Mouse (Mus musculus): ENCODE measurements around the gene Tcf7l2.

Gene Tcf7l2

DNA sequence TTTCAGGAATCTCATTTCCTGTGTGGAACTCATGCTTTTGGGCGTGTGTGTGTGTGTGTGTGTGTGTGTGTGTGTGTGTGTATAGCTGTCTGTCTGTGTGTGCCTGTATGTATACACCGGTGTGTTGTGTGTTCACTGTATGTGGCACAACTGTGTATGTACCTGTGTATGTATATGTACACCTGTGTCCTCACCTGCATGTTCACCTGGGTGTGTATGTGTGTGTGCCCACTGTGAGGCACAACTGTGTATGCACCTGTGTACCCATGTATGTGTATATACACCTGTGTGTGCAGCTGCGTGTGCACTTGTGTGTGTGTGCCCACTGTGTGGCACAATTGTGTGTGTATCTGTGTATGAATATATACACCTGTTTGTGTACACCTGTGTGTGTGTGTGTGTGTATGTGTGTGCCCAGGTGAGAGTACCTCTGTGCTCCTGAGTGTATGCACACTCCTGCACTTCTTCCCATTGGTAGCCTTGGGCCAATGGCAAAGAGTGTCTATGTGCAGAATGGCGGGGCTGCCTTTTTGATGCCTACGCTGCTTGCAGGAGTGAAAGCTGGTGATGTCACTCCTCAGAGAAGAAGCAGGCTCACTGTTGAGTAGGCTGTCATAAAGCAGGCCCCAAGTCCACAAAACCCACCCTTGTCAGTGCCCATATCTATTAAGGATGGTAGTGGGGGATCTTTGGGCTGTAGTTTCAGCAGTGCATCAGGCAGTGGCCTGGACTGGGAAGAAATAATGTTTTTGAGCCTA is 95.5 kb downstream of the Tcf7l2 start:
- DNase-seq = no peak

GRCm38 (mm10) chr19:55837924-55838323 is 96.3 kb downstream of the Tcf7l2 start:
- no peak for DNase-seq

GRCm38 (mm10) chr19:55838389-55839035 is 96.9 kb downstream of the Tcf7l2 start:
- no peak for DNase-seq

DNA sequence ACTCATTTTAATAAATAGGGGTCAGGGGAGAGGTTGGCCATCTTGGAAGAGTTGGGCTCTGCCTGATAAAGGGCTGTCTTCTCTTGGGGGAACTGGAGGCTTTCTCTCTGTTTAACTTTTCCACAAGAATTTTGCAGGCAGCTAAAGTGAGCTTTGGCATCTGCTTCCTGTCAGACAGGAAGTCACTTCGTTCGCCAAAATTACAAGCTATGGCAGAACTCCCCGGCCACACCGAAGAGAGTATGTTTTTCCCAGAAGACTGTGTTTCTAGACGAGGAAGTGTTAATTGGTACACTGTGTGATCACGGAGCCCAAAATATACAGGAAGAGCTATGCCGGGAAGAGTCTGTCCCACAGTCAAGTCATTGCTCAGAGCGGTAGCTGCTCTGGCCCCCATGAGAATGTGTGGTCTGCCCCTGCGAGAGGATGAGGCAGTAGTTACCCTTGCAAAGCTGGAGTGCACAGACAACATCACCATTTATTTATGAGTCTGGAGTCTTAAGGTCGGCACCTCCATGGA is 97.5 kb downstream of the Tcf7l2 start:
- no peak for DNase-seq

DNA sequence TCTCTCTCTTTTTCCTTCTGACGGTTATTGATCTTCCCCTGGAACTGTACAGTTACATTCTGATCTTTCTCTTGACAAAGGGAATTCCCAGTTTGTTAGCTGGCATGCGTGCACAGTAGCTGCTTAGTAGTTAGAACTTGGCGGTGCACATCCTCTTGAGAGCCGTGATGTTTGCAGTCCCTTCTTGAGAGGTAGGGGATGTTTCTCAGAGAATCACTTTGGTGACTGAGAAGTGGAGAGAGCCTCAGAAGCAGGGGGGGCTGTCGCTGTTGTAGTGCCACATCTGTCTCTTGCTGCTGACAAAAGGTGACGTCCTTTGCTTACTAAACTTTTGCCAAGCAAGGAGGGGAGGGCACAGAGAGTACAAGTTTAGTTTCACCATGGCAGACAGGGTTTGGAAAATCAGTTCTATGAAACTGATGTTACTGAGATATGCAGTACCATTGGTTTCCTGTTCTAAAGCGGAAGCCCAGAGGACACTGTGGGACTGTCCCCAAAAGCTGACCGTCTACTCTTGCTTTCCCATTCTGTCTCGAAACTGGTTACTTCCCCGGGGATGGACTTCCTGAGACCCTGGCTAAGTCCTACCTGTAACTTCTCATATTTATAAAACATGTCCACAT is 99.0 kb downstream of the Tcf7l2 start:
- no peak for DNase-seq

- no peak for DNase-seq
Measured at GRCm38 (mm10) chr19:55842046-55842445, 100.4 kb downstream of the Tcf7l2 start.

- no peak for DNase-seq
Measured at GRCm38 (mm10) chr19:55843111-55843887, 101.7 kb downstream of the Tcf7l2 start.

- no peak for DNase-seq
Measured at GRCm38 (mm10) chr19:55845702-55846101, 104.1 kb downstream of the Tcf7l2 start.

DNA sequence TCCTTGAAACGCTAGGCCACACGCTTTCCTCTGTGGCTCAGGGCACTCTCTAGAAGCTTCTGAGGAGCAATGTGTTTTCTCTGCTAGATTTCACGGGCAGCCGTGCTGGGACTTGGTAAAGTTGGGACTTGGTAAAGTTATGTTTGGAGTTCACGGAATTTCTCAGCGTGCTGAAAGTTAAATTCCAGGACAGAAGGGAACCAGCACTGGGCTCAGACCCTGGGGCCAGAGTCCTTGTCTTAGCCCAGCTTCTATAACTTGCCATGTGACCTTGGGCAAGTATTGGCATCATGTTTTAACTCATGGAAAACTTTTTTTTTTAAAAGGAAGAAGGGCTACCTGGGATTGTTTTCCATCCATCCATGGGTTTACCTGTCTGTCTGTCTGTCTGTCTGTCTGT is 104.6 kb downstream of the Tcf7l2 start:
- no peak for DNase-seq

- no peak for DNase-seq
Measured at GRCm38 (mm10) chr19:55847043-55847442, 105.4 kb downstream of the Tcf7l2 start.

GRCm38 (mm10) chr19:55850402-55851078 is 108.9 kb downstream of the Tcf7l2 start:
- no peak for DNase-seq

DNA sequence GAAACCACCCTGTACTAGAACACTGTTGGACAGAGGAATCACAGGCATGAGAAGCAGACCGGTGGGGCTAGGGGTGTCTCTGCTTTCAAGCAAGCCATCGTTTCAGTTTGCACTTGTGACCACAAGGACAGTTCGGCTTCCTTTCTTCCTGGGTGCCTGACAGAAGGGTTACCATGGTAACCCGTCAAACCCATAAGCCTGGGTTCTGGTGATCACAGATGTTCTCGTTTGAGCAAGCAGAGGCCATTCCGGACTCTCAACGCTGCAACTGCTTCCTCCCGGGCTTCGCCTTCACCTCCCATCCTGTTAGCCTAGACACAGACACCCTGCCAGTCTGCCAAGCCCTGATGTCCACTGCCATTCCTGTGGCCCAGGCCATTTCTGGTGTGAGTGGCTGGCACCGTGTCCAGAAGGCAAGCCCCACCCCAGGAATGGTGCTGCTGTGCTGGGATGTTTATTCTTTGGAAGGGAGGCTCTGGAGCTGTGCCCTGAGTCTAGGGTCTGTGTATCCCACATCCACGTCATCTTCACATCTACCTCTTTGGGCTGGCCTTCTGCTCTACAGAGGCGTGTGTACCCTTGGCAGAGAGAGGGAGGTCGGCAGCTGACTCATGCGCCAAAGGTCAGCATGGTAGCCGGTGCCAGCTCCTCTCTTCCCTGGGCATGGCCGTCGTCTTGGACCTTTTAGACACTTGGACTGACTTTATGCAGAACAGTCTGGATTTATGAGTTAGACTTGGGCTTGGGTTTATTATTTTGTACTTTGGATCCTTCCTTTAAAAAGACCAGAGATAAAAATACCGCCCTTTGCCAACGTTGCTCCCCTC is 110.1 kb downstream of the Tcf7l2 start:
- DNase-seq = no peak

DNA sequence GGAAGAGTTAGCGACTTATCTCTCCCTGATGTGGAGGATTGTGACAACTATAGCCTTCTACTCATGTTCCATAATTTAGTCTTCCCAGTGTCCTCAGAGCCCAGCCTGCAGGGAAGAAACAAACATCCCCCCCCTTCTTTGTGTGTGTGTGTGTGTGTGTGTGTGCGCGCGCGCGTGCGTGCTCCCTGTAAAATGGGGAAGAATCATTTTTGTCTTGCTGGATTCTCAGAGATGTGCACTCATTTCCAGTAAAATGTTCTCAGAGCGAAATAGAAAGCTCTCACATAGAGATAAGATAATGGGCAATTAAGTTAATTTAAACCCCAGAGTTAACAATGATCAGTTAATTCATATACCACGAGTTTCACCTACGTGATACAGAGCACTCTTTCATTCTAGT is 112.8 kb downstream of the Tcf7l2 start:
- DNase-seq = no peak

DNA sequence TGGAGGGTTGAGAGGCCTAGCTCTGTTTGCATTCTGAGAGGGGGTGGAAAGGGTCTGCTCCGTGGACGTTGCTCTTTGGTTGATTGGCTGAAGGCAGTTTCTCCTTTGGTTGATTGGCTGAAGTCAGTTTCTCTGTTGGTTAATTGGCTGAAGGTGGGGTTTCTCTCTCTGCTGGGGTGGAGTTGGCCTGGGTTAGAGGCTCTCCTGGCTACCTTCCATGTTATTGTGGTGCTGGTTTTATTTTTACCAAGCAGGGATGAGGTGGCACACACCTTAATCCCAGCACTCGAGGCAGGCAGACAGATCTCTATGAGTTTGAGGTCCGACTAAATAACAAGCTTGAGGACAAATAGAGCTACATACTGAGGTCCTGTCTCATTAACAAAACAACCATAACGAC is 114.0 kb downstream of the Tcf7l2 start:
- DNase-seq = no peak

DNA sequence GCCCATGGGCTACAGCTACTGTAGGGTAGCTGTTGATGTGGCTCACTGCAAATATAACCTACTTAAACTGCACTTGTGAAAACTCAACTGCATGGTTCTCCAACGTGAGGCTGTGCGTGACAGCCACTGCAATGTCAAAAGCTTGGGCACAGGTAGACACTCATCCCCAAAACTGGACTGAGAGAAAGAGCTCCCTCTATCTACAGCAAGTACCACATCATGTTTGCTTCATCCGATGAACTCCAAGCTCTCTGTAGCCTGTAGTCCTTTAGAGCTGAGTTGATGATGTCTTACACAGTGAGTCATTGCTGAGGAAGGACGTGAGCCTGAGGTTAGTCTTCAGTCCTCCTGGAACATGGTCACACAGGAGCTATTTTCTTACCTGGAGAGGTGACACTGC is 115.7 kb downstream of the Tcf7l2 start:
- no peak for DNase-seq

DNA sequence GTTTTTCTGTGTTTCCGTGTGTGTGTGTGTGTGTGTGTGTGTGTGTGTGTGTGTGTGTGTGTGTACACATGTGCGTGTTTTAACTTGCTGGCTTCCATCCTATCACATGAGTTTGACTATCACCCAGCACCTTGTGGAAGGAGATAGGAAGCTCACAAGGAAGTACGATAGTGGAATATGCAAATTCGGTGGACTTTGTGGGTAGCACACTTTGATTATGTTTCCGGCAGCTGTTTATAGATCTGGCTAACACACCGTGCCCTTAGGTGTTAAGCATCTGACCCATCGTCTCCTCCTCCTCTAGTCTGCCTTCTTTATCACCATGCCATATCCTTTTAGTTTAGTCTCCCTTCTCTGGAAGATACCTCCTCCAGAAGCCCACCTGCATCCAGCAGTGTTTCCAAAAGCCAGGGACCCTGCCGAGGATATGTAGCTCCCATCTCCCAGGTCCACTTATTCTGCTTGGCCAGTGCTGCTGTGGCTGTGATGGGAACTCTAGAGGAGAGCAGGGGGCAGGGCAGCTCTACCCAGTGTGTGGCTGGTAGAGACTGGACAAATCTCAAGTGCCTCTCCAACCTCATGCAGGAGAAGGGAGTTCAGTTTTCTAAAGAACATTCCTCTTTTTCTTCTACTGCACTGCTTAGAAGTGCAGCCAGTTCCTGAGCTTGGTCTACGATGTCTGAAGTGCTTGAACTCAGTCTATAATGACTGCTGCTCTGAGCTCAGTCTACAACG is 118.6 kb downstream of the Tcf7l2 start:
- no peak for DNase-seq

DNA sequence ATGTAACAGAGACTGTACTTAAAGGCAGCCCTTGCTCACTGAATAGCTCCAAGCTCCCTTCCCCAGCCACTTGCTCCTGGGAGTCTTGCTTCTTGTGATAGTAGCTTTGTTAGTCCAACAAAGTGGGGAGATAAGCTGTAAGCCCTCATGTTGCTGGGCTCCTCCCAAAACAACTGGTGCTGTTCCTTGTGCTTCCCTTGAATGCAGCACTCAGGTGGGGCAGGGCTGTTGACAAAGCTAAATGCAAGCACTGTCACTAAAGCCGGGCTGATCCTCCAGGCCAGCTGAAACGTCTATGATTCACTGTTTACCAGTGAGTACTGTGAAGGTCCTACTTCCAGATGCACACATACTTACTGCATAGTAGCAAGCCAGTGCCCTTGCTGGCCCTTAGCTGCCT is 120.1 kb downstream of the Tcf7l2 start:
- no peak for DNase-seq

DNA sequence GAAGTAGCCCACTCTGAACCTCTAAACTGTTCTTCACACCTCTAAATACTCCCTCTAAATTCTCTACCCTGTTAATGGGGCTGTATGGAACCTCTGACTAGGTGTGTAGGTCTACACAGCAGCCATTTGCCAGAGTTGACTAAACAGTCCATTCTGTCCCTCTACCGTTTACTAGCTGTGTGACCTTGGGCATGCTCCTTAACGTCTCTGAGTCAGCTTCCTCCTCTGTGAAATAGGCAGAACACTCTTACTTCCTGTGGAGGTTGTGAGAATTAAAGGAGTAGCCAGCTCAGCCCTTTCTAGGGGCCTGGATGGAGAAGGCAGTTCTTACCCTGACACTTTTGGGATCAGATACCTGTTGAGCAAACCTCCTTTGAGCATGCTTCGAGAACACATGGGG is 120.9 kb downstream of the Tcf7l2 start:
- DNase-seq = no peak

GRCm38 (mm10) chr19:55865049-55865448 is 123.4 kb downstream of the Tcf7l2 start:
- DNase-seq = no peak

DNA sequence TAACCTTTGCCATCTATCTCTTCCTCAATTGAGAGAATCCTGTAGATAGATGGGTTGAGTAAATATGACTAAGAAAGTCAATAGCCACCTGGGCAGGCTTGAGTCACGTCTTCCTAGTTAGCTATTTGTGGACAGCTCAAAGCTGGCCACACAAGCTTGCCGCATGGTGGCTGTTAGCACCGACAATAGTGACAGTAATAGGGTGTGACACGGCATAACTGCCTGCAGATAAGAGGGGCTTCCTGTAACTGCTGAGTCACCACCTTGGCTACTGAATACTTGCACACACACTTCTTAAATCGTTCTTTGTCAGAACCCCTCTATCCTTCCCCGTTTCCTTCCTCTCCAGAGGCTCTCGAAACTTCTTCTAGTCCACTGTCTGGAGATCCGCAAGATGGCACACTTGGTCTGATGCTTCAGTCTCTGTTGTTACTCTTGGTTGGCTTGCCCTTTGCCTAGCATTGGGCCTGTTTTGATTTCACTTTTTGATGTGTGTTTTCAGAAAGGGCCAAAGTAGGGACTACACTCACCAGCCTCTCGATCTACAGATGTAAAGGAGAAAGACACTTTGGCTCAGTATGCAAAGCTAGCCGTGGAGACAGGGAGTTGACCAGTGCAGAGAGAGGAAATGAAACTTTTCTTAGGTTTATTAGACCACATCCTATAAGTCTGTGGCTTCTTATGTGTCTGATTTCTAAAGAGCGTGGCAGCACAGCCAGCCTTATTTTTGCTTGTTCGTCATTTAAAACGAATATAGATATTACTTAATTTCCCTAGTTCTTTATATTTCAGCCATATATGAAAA is 124.4 kb downstream of the Tcf7l2 start:
- DNase-seq = no peak
